Mouse (Mus musculus): ENCODE measurements around the gene Sele. TPM values are rescaled to one million over a fixed set of nuclear protein-coding genes. Genes with fewer than 3 reads are reported as not detected.

Sele gene
- polyA plus RNA-seq, 1 experiment from 2014 or later = not detected

Other genes starting within 250 kb of the Sele start
- 17.0 and 18.8 TPM in 2 replicates for gene Scyl3, start 119.1 kb upstream of the Sele start, polyA plus RNA-seq (2016; fragmentation: Nextera tagmentation; extraction: Ambion mirVana)
- 15.5 and 16.5 TPM in 2 replicates for gene BC055324, start 53.4 kb upstream of the Sele start, polyA plus RNA-seq (2016; fragmentation: Nextera tagmentation; extraction: Ambion mirVana)
- 6.4 and 6.7 TPM in 2 replicates for gene Mettl18, start 53.3 kb upstream of the Sele start, polyA plus RNA-seq (2016; fragmentation: Nextera tagmentation; extraction: Ambion mirVana)
- gene Sell, start 13.7 kb downstream of the Sele start, polyA plus RNA-seq (2016; fragmentation: Nextera tagmentation; extraction: Ambion mirVana) = 2.0 and 3.2 TPM in 2 replicates
- gene Selp, start 67.0 kb downstream of the Sele start, polyA plus RNA-seq (2016; fragmentation: Nextera tagmentation; extraction: Ambion mirVana) = 0.38 and 0.41 TPM in 2 replicates
- gene F5, start 103.6 kb downstream of the Sele start, polyA plus RNA-seq (2016; fragmentation: Nextera tagmentation; extraction: Ambion mirVana) = 6.2 and 7.0 TPM in 2 replicates
- gene Slc19a2, start 200.8 kb downstream of the Sele start, polyA plus RNA-seq (2016; fragmentation: Nextera tagmentation; extraction: Ambion mirVana) = 24.9 and 26.6 TPM in 2 replicates
- 5.2 and 5.3 TPM in 2 replicates for gene Ccdc181, start 227.4 kb downstream of the Sele start, polyA plus RNA-seq (2016; fragmentation: Nextera tagmentation; extraction: Ambion mirVana)